Mouse (Mus musculus) megakaryocyte, embryonic 14.5 days (primary cell): Measurements from ENCODE around the gene Zdhhc14.

Experiments
- FLI1 ChIP-seq: IDR thresholded peaks from 2 replicates; pipeline ENCODE4 v1.6.1; 2012; ENCODE audit warnings: low read length, inconsistent platforms, mixed read lengths
- GATA1 ChIP-seq: IDR thresholded peaks from 3 replicates; pipeline ENCODE4 v1.6.1; 2012; ENCODE audit warnings: mixed read lengths, low read length, inconsistent platforms, borderline replicate concordance

- TF ChIP-seq GATA1: no peak
- no peak for TF ChIP-seq FLI1
Measured at GRCm38 (mm10) chr17:5688669-5689068, 196.3 kb downstream of the Zdhhc14 start.
